Mouse (Mus musculus): ENCODE data around the gene Krtcap2.
A peak's percentile ranks its signal among the peaks of the same experiment; 100 is the strongest.
"Not testable (repeated sequence)": the region's sequence is repeated elsewhere in the genome, so short reads cannot be mapped to it uniquely, and the experiment has no call there.

The Krtcap2 gene

GRCm38 (mm10) chr3:89245688-89246171 lies at the start of gene Krtcap2:
Gene Krtcap2, plus strand, starts transcription at chr3:89245966.
- no peak for DNase-seq (ENCODE audit: low read depth, low spot score)

GRCm38 (mm10) chr3:89195979-89196877 lies 49.5 kb upstream of the Krtcap2 start:
- peak; percentile 92 for DNase-seq (ENCODE audit: low read depth, low spot score)

- no peak for DNase-seq (ENCODE audit: low read depth, low spot score)
These were observed 45.9 kb upstream of the Krtcap2 start for GRCm38 (mm10) chr3:89199839-89200238.

- DNase-seq (ENCODE audit: low read depth, low spot score) = peak; percentile 86
These were observed 43.3 kb upstream of the Krtcap2 start, which contains the start of gene Gba for GRCm38 (mm10) chr3:89202253-89203141. Gene Gba, plus strand, starts transcription at chr3:89202928.

- DNase-seq (ENCODE audit: low read depth, low spot score) = no peak
These were observed 42.6 kb upstream of the Krtcap2 start for GRCm38 (mm10) chr3:89203142-89203514.

- no peak for DNase-seq (ENCODE audit: low read depth, low spot score)
These were observed 39.7 kb upstream of the Krtcap2 start for GRCm38 (mm10) chr3:89206079-89206478.

- DNase-seq (ENCODE audit: low read depth, low spot score) = no peak
These were observed 39.1 kb upstream of the Krtcap2 start for GRCm38 (mm10) chr3:89206695-89207094.

- no peak for DNase-seq (ENCODE audit: low read depth, low spot score)
These were observed 37.6 kb upstream of the Krtcap2 start for GRCm38 (mm10) chr3:89208075-89208657.

- no peak for DNase-seq (ENCODE audit: low read depth, low spot score)
These were observed 37.0 kb upstream of the Krtcap2 start for GRCm38 (mm10) chr3:89208736-89209135.

- no peak for DNase-seq (ENCODE audit: low read depth, low spot score)
These were observed 36.0 kb upstream of the Krtcap2 start for GRCm38 (mm10) chr3:89209731-89210130.

- DNase-seq (ENCODE audit: low read depth, low spot score) = no peak
These were observed 35.6 kb upstream of the Krtcap2 start for GRCm38 (mm10) chr3:89210162-89210561.

- DNase-seq (ENCODE audit: low read depth, low spot score) = no peak
These were observed 35.0 kb upstream of the Krtcap2 start for GRCm38 (mm10) chr3:89210731-89211130.

GRCm38 (mm10) chr3:89213803-89214530 lies 31.8 kb upstream of the Krtcap2 start:
- DNase-seq (ENCODE audit: low read depth, low spot score) = peak; percentile 87

- DNase-seq (ENCODE audit: low read depth, low spot score) = no peak
These were observed 30.9 kb upstream of the Krtcap2 start, which contains the start of gene Thbs3 for GRCm38 (mm10) chr3:89214681-89215411. Gene Thbs3, plus strand, starts transcription at chr3:89215180.

- DNase-seq (ENCODE audit: low read depth, low spot score) = peak; percentile 78
These were observed 29.9 kb upstream of the Krtcap2 start for GRCm38 (mm10) chr3:89215853-89216252.

GRCm38 (mm10) chr3:89216407-89216806 lies 29.4 kb upstream of the Krtcap2 start:
- DNase-seq (ENCODE audit: low read depth, low spot score) = not testable (repeated sequence)

- no peak for DNase-seq (ENCODE audit: low read depth, low spot score)
These were observed 27.5 kb upstream of the Krtcap2 start for GRCm38 (mm10) chr3:89218271-89218670.

GRCm38 (mm10) chr3:89219546-89219945 lies 26.2 kb upstream of the Krtcap2 start:
- DNase-seq (ENCODE audit: low read depth, low spot score) = no peak

- DNase-seq (ENCODE audit: low read depth, low spot score) = no peak
These were observed 24.6 kb upstream of the Krtcap2 start for GRCm38 (mm10) chr3:89221167-89221566.

- no peak for DNase-seq (ENCODE audit: low read depth, low spot score)
These were observed 21.0 kb upstream of the Krtcap2 start for GRCm38 (mm10) chr3:89224796-89225195.
